Mouse (Mus musculus) cerebellum, adult 2 months (tissue): ENCODE measurements around the gene Prss1.

ENCODE experiments used
- CTCF ChIP-seq: fragments of 200-500 bp; IDR thresholded peaks from 2 replicates; pipeline ENCODE4 v1.5.1; 2011; ENCODE audit warnings: low read depth, mild to moderate bottlenecking, control low read depth, low read length, moderate library complexity, borderline replicate concordance; ENCODE audit not compliant: insufficient read depth
- POLR2A ChIP-seq: fragments of 200-500 bp; IDR thresholded peaks from 2 replicates; pipeline ENCODE4 v1.6.1; 2011; ENCODE audit warnings: low read length, control low read depth, borderline replicate concordance; ENCODE audit not compliant: insufficient read depth

GRCm38 (mm10) chr6:41504915-41505314, 46.2 kb downstream of the Prss1 start:
- TF ChIP-seq CTCF (no peak), POLR2A (no peak)
